Mouse (Mus musculus) ovary, postnatal 36 days (tissue): ENCODE measurements at regions not wholly inside any gene's neighbourhood (a gene's known extent, or its start where the extent isn't known, plus 50 kb on each side); places are given as distances from the start of the nearest gene placed in this dataset.

Experiments used
- DNase-seq: peaks from one replicate; pipeline ENCODE4 v3.0.0; 2022; ENCODE audit warnings: low spot score, mixed read lengths

DNA sequence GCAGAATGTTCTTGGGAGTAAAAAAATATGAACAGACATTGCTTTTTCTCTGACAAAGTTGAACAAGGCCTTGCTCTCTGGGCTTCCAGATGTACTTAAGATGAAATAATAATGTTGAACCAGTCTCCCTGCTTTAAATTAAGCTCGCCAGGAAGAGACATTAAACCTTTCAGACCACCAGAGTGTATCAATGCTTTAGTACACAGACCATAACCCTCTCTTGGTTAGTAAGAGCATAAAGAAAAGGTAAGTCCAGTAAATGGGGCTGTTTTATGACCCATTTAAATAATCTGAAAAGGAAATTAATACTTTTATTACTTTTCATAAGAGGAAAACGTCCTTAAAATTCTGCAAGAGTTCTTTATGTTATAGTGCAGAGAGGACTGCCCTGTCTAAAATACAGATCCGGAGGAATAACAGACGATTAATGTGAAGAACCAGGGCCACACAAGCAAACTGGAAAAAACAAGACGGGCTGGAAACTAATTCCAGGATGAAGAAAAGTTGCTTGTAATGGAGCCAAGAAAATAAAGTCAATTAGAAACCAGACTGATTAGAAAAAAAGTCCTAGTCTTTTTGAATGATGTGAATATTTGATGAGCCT, 74.4 kb downstream of the Mettl11b start:
- DNase-seq: no peak

GRCm38 (mm10) chr1:163642091-163642490, 82.9 kb downstream of the Mettl11b start:
- DNase-seq: no peak

DNA sequence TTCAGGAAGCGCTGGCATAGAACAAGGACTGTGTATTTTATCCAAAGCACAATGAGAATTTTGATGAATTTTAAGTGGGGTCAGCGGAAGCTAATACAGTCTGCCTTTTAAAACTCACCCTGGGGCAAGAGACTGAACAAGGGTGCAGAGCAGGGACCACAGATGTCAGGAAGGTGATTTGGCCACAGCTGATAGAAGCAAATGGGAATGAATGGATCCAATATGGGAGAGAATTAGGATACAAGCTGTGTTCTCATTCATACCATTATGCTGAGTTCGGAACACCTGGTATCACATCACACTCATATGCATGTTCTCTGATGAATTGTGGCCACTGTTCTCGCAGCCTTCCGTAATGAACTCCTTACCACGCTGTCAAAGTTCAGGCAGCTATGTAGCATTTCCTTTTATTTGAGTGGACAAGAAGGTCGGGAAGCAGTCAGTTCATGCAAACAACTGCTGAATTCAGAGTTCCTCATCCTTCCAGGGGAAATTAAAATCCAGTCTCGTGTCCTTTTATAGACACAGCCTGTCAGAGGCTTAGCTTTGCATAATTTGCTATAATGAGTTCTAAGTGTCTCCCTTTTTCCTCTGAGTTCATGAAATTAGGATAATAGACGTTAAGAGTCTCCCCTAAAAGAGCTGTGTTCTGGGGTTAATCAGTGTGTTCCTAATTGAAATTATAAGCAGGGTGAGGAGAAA, 84.4 kb downstream of the Mettl11b start:
- DNase-seq: no peak

DNA sequence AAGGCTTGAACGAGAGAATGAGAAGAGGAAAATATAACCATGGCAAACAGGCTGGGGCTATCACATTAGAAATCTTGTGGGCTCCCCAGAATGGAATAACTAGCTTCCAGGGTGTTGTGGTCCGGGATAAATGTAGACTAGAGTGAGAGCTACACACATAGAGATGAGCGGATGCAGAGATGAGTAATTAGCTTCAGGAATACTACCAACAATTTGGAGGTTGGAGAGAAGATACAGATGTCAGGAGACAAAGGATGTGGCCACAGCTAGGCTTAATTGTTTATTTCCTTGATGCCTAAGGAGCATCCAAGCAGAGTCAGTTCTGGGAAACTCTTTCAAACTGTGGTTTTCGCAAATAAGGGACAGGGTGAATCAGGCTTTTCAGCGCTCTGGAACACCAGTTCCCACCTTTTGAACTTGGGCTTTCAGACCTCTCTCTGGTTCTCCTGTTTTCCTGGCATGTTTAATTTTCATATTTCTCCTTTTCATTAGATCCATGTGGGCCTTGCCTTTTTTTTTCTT, 94.7 kb downstream of the Mettl11b start:
- no peak for DNase-seq

DNA sequence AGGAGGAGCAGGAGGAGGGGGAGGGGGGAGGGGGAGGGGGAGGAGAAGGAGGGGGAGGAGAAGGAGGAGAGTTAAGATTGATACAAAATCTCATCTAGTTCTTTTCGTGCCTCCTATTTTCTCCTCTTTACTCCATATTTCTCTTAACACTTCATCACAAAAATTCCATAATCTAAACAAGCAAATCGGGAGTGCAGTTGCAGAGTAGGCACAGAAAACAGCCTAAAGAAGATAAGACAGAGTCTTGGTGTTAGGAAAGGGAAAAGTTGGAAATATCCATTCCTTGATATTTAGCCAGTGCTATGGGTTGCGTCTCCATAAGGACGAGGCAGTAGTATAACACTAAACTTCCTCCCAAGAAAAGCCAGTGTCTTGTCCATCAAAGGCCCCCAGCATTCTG, 100.1 kb downstream of the Mettl11b start:
- DNase-seq: no peak

- no peak for DNase-seq
These were observed 103.7 kb downstream of the Mettl11b start for GRCm38 (mm10) chr1:163621293-163621692.

- no peak for DNase-seq
These were observed 105.2 kb downstream of the Mettl11b start for GRCm38 (mm10) chr1:163619831-163620230.

DNA sequence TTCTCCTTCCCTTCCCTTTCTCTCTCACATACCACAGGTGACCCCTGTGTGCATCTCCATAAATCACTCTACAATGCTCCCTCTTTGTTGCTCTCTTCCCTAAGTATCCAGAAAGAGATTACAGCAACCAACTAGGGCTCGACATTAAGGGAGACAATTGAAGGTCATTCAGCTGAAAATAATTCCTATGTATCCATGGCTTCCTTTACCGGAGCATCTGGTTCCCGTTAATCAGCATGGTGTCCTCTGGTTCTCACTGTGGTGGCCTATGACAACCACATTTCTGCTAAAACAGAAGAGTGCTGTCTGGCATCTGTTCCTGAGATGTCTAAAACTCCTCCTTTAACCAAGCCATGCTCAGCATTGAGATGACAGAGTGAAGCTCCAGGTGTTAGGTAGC, 106.9 kb downstream of the Mettl11b start:
- no peak for DNase-seq

DNA sequence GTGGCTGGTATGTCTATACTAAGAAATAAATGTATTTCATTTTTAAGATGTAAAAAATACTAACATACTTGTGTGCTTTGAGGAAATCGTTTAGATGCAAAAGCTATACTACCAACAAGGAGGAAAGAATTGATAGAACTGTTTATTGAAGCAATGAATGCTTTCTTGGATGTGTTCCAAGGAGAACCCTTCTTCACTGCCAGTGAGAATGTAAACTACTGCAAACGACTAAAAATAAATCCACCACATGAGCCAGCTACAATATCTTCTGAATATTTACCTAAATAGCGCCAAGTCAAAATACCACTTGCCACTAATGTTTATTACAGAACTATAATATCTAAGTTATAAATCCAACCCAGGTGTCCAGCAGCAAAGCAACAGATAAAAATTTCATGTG, 108.4 kb downstream of the Mettl11b start:
- no peak for DNase-seq

GRCm38 (mm10) chr1:163608429-163608828, 116.6 kb downstream of the Mettl11b start:
- no peak for DNase-seq

DNA sequence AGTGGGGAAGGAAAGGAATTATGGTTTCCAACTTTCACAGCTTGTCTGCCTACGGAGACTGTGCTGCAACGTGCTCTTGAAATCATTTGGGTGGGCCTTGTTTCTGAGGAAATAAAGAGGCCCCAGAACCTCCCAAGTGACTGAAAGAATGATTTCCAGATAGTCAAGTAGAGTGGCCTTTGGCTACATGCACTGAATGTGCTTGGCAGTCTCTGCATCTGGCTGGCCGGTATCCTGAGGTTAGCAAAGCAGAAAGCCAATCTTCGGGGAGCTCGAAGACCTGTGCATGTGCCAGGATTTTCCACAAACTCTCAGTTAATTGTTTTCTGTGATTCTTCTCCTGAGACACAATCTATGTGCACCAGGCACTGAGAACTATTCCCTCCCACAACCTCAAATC, 117.3 kb downstream of the Mettl11b start:
- DNase-seq: peak; percentile 8

- DNase-seq: no peak
These were observed 124.8 kb downstream of the Mettl11b start for GRCm38 (mm10) chr1:163599926-163600890.

DNA sequence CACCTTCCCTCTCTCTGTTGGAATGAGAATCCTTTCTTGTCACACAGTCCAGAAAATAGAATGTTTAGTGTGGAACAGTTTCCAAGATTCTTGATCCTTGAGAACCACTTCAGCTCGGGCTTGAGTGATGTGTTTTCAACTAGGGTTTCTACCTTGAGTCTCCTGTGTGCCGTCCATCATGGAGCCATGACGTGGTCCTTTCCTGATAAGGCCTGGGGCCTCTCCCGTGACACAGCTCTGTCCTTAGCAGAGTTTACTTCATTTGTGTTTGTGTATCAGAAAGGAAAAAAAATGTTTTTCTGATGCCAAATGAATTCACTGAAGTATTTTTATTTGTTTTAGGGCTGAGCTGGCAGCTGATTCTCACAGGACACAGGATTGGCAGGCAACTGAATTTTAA, 148.6 kb downstream of the Mettl11b start:
- DNase-seq: no peak

- DNase-seq: no peak
These were observed 149.4 kb downstream of the Mettl11b start for GRCm38 (mm10) chr1:163575593-163575992.

GRCm38 (mm10) chr1:163574409-163575161, 150.4 kb downstream of the Mettl11b start:
- no peak for DNase-seq

- no peak for DNase-seq
These were observed 151.5 kb downstream of the Mettl11b start for GRCm38 (mm10) chr1:163573533-163573932.

GRCm38 (mm10) chr1:163563791-163564190, 160.3 kb upstream of the Gorab start:
- no peak for DNase-seq

DNA sequence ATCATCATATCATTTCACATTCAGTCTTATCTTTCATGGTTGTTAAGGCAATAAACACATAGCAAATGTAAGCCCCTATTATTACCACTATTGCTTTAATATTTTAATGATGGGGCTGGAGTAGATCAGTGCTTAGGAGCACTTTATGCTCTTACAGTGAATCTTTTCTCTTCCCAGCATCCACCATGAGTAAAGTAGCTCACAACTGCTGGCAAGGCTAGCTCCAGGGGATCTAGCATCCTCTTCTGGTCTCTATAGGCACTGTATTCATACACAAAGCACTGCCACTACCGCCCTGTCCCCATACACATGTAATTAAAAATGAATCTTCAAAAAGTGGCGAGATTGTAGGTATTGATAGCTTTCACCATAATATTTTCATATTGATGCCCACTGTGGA, 159.6 kb upstream of the Gorab start:
- DNase-seq: no peak

GRCm38 (mm10) chr1:163562166-163562733, 158.8 kb upstream of the Gorab start:
- no peak for DNase-seq

GRCm38 (mm10) chr1:163561016-163561415, 157.5 kb upstream of the Gorab start:
- no peak for DNase-seq

GRCm38 (mm10) chr1:163560276-163560943, 156.9 kb upstream of the Gorab start:
- no peak for DNase-seq
